Mouse (Mus musculus): Measurements from ENCODE around the gene Hcrt. TPM values are rescaled to one million over a fixed set of nuclear protein-coding genes. Genes with fewer than 3 reads are reported as not detected.

Hcrt gene
- total and polyA plus RNA-seq, 2 experiments: not detected

GRCm38 (mm10) chr11:100722493-100723028 lies 40.2 kb downstream of the Hcrt start:
- Histone ChIP-seq H3K36me3 (ENCODE audit: control insufficient read depth, insufficient read depth, low read length) (peaks cover 7% of the 10 kb centered on the region), H3K27me3 (ENCODE audit: control insufficient read depth, insufficient read depth, low read length) (no peaks in the 10 kb centered on the region), H3K27ac (replicated peaks; ENCODE audit: insufficient read depth, low read depth, low read length) (peak overlapping the region; percentile 32), H3K79me2 (ENCODE audit: control insufficient read depth, insufficient read depth, low read length) (peaks cover 15% of the 10 kb centered on the region; the same call in 1 of the 2 replicates), H3K4me1 (ENCODE audit: control insufficient read depth, insufficient read depth, low read length) (peaks cover 33% of the 10 kb centered on the region), H3K9ac (ENCODE audit: low read depth, low read length) (no peak overlapping the region), H3K4me3 (ENCODE audit: insufficient read depth, low read depth, low read length) (no peak overlapping the region)
- TF ChIP-seq CTCF (IDR thresholded peaks at IDR 0.05; ENCODE audit: low read depth, low read length): no peak
- TF ChIP-seq POLR2A (IDR thresholded peaks at IDR 0.05; ENCODE audit: extremely low read depth, insufficient read depth, low read length): no peak
- 45% methylated on average over 2 of the region's 2 CpGs for WGBS
- DNase-seq (ENCODE audit: extremely low read depth, low read depth, low spot score): no peak

- H3K9ac ChIP-seq (ENCODE audit: low read depth, low read length): no peak overlapping the region
- DNase-seq (ENCODE audit: extremely low read depth, low read depth, low spot score): no peak
- H3K27ac ChIP-seq (replicated peaks; ENCODE audit: insufficient read depth, low read depth, low read length): peak overlapping the region; percentile 45
- 53% methylated on average over 8 of the region's 8 CpGs for WGBS
- peaks cover 12% of the 10 kb centered on the region; the same call in 1 of the 2 replicates for H3K79me2 ChIP-seq (ENCODE audit: control insufficient read depth, insufficient read depth, low read length)
- no peak overlapping the region for H3K4me3 ChIP-seq (ENCODE audit: insufficient read depth, low read depth, low read length)
- H3K4me1 ChIP-seq (ENCODE audit: control insufficient read depth, insufficient read depth, low read length): peaks cover 30% of the 10 kb centered on the region
- H3K27me3 ChIP-seq (ENCODE audit: control insufficient read depth, insufficient read depth, low read length): no peaks in the 10 kb centered on the region
- TF ChIP-seq CTCF (IDR thresholded peaks at IDR 0.05; ENCODE audit: low read depth, low read length) (no peak), POLR2A (IDR thresholded peaks at IDR 0.05; ENCODE audit: extremely low read depth, insufficient read depth, low read length) (no peak)
- H3K36me3 ChIP-seq (ENCODE audit: control insufficient read depth, insufficient read depth, low read length): peaks cover 11% of the 10 kb centered on the region
Observed at GRCm38 (mm10) chr11:100721776-100722492, 40.8 kb downstream of the Hcrt start.

- Histone ChIP-seq H3K4me1 (ENCODE audit: control insufficient read depth, insufficient read depth, low read length) (peaks cover 30% of the 10 kb centered on the region), H3K9ac (ENCODE audit: low read depth, low read length) (no peak overlapping the region), H3K36me3 (ENCODE audit: control insufficient read depth, insufficient read depth, low read length) (peaks cover 13% of the 10 kb centered on the region), H3K27ac (replicated peaks; ENCODE audit: insufficient read depth, low read depth, low read length) (peak overlapping the region; percentile 58), H3K4me3 (ENCODE audit: insufficient read depth, low read depth, low read length) (no peak overlapping the region), H3K27me3 (ENCODE audit: control insufficient read depth, insufficient read depth, low read length) (no peaks in the 10 kb centered on the region), H3K79me2 (ENCODE audit: control insufficient read depth, insufficient read depth, low read length) (peaks cover 12% of the 10 kb centered on the region; the same call in 1 of the 2 replicates)
- WGBS: 65% methylated on average over 4 of the region's 4 CpGs
- TF ChIP-seq POLR2A (IDR thresholded peaks at IDR 0.05; ENCODE audit: extremely low read depth, insufficient read depth, low read length) (no peak), CTCF (IDR thresholded peaks at IDR 0.05; ENCODE audit: low read depth, low read length) (no peak)
- DNase-seq (ENCODE audit: extremely low read depth, low read depth, low spot score): no peak
Observed at GRCm38 (mm10) chr11:100721254-100721653, 41.5 kb downstream of the Hcrt start.

GRCm38 (mm10) chr11:100720345-100720744 lies 42.4 kb downstream of the Hcrt start:
- H3K27ac ChIP-seq (replicated peaks; ENCODE audit: insufficient read depth, low read depth, low read length): peak overlapping the region; percentile 58

GRCm38 (mm10) chr11:100719893-100720292 lies 42.8 kb downstream of the Hcrt start:
- Histone ChIP-seq H3K79me2 (ENCODE audit: control insufficient read depth, insufficient read depth, low read length) (peaks cover 12% of the 10 kb centered on the region; the same call in 1 of the 2 replicates), H3K36me3 (ENCODE audit: control insufficient read depth, insufficient read depth, low read length) (peaks cover 14% of the 10 kb centered on the region), H3K27me3 (ENCODE audit: control insufficient read depth, insufficient read depth, low read length) (no peaks in the 10 kb centered on the region), H3K9ac (ENCODE audit: low read depth, low read length) (0 out of 2 replicates have a peak overlapping the region, but pooled peaks have one; percentile 18), H3K27ac (replicated peaks; ENCODE audit: insufficient read depth, low read depth, low read length) (peak overlapping the region; percentile 58; the same call in 1 of the 2 replicates), H3K4me1 (ENCODE audit: control insufficient read depth, insufficient read depth, low read length) (peaks cover 21% of the 10 kb centered on the region), H3K4me3 (ENCODE audit: insufficient read depth, low read depth, low read length) (no peak overlapping the region)
- DNase-seq (ENCODE audit: extremely low read depth, low read depth, low spot score): no peak
- 86% methylated on average over 11 of the region's 11 CpGs for WGBS
- no peak for TF ChIP-seq CTCF (IDR thresholded peaks at IDR 0.05; ENCODE audit: low read depth, low read length)
- no peak for TF ChIP-seq POLR2A (IDR thresholded peaks at IDR 0.05; ENCODE audit: extremely low read depth, insufficient read depth, low read length)

More at GRCm38 (mm10) chr11:100720345-100720744, 42.4 kb downstream of the Hcrt start:
- Histone ChIP-seq H3K79me2 (ENCODE audit: control insufficient read depth, insufficient read depth, low read length) (peaks cover 12% of the 10 kb centered on the region; the same call in 1 of the 2 replicates), H3K27me3 (ENCODE audit: control insufficient read depth, insufficient read depth, low read length) (no peaks in the 10 kb centered on the region), H3K4me1 (ENCODE audit: control insufficient read depth, insufficient read depth, low read length) (peaks cover 26% of the 10 kb centered on the region), H3K36me3 (ENCODE audit: control insufficient read depth, insufficient read depth, low read length) (peaks cover 14% of the 10 kb centered on the region), H3K4me3 (ENCODE audit: insufficient read depth, low read depth, low read length) (no peak overlapping the region), H3K9ac (ENCODE audit: low read depth, low read length) (no peak overlapping the region)
- no peak for TF ChIP-seq POLR2A (IDR thresholded peaks at IDR 0.05; ENCODE audit: extremely low read depth, insufficient read depth, low read length)
- no peak for TF ChIP-seq CTCF (IDR thresholded peaks at IDR 0.05; ENCODE audit: low read depth, low read length)
- no peak for DNase-seq (ENCODE audit: extremely low read depth, low read depth, low spot score)
- WGBS: 72% methylated on average over 5 of the region's 5 CpGs

Measured in liver, adult 2 months (tissue).